Mouse (Mus musculus) kidney, embryonic 15.5 days (tissue): ENCODE measurements at regions not wholly inside any gene's neighbourhood (a gene's known extent, or its start where the extent isn't known, plus 50 kb on each side); places are given as distances from the start of the nearest gene placed in this dataset.

Experiments
- ATAC-seq: fragments of 200-750 bp; cut with Nextera tagmentation; replicated peaks from 2 replicates; pipeline ENCODE4 v1.8.0; 2017; ENCODE audit warnings: moderate TSS enrichment; ENCODE audit not compliant: low FRiP score
- H3K27ac ChIP-seq: fragments of 300-500 bp; sonication (generic); 2 replicates; pipeline ENCODE4 v1.5.1; 2015; ENCODE audit warnings: mild to moderate bottlenecking, inconsistent platforms
- H3K27me3 ChIP-seq: fragments of 300-500 bp; sonication (generic); 2 replicates; pipeline ENCODE4 v1.6.1; 2015; ENCODE audit warnings: inconsistent platforms
- H3K36me3 ChIP-seq: fragments of 300-500 bp; sonication (generic); 2 replicates; pipeline ENCODE4 v1.6.1; 2015; ENCODE audit warnings: inconsistent platforms
- H3K4me1 ChIP-seq: fragments of 300-500 bp; sonication (generic); 2 replicates; pipeline ENCODE4 v1.6.1; 2015; ENCODE audit warnings: inconsistent platforms
- H3K4me2 ChIP-seq: fragments of 300-500 bp; sonication (generic); 2 replicates; pipeline ENCODE4 v1.6.1; 2015; ENCODE audit warnings: moderate library complexity, mild to moderate bottlenecking, inconsistent platforms
- H3K4me3 ChIP-seq: fragments of 300-500 bp; sonication (generic); replicated peaks from 2 replicates; pipeline ENCODE4 v1.5.1; 2015; ENCODE audit warnings: mild to moderate bottlenecking, inconsistent platforms
- H3K9ac ChIP-seq: fragments of 300-500 bp; sonication (generic); 2 replicates; pipeline ENCODE4 v1.6.1; 2015; ENCODE audit warnings: mild to moderate bottlenecking, inconsistent platforms
- H3K9me3 ChIP-seq: fragments of 300-500 bp; sonication (generic); replicated peaks from 2 replicates; pipeline ENCODE4 v1.6.1; 2016; ENCODE audit warnings: inconsistent platforms
- WGBS: fragments of 180-500 bp; shearing (Covaris S2); methylation state at CpG from one replicate; pipeline ENCODE4 v1.1.7; 2015; ENCODE audit warnings: mixed read lengths; 5-methylcytosine and 5-hydroxymethylcytosine counted together

GRCm38 (mm10) chr6:84376666-84377065, 217.0 kb downstream of the Cyp26b1 start:
- Histone ChIP-seq H3K9ac (no peak overlapping the region), H3K27me3 (peaks cover 76% of the 10 kb centered on the region), H3K36me3 (no peaks in the 10 kb centered on the region), H3K4me1 (no peaks in the 10 kb centered on the region), H3K4me2 (no peak overlapping the region), H3K4me3 (no peak overlapping the region), H3K9me3 (no peaks in the 10 kb centered on the region), H3K27ac (no peak overlapping the region)
- WGBS = 77% methylated on average over 11 of the region's 11 CpGs
- no peak for ATAC-seq

GRCm38 (mm10) chr6:84375498-84375897, 218.2 kb downstream of the Cyp26b1 start:
- Histone ChIP-seq H3K4me2 (no peak overlapping the region), H3K27ac (no peak overlapping the region), H3K4me3 (no peak overlapping the region), H3K9ac (no peak overlapping the region), H3K9me3 (no peaks in the 10 kb centered on the region), H3K4me1 (no peaks in the 10 kb centered on the region), H3K27me3 (peaks cover 73% of the 10 kb centered on the region), H3K36me3 (no peaks in the 10 kb centered on the region)
- WGBS = 11% methylated on average over 8 of the region's 8 CpGs
- 0 out of 2 replicates have a peak, but pooled peaks have one; percentile 40 for ATAC-seq

GRCm38 (mm10) chr6:84366365-84366764, 227.3 kb downstream of the Cyp26b1 start:
- H3K27me3 ChIP-seq = peaks cover 10% of the 10 kb centered on the region
- ATAC-seq = no peak
- 44% methylated on average over 6 of the region's 6 CpGs for WGBS
- H3K4me2 ChIP-seq = no peak overlapping the region
- H3K4me1 ChIP-seq = no peaks in the 10 kb centered on the region
- no peak overlapping the region for H3K9ac ChIP-seq
- no peaks in the 10 kb centered on the region for H3K9me3 ChIP-seq
- H3K27ac ChIP-seq = no peak overlapping the region
- no peaks in the 10 kb centered on the region for H3K36me3 ChIP-seq
- H3K4me3 ChIP-seq = no peak overlapping the region

GRCm38 (mm10) chr6:84365914-84366313, 227.8 kb downstream of the Cyp26b1 start:
- H3K4me3 ChIP-seq = no peak overlapping the region
- WGBS = 74% methylated on average over 4 of the region's 4 CpGs
- ATAC-seq = no peak
- H3K27me3 ChIP-seq = peaks cover 5% of the 10 kb centered on the region
- H3K4me1 ChIP-seq = no peaks in the 10 kb centered on the region
- H3K27ac ChIP-seq = no peak overlapping the region
- H3K4me2 ChIP-seq = no peak overlapping the region
- H3K9ac ChIP-seq = no peak overlapping the region
- H3K36me3 ChIP-seq = no peaks in the 10 kb centered on the region
- no peaks in the 10 kb centered on the region for H3K9me3 ChIP-seq

GRCm38 (mm10) chr6:84364964-84365363, 228.7 kb downstream of the Cyp26b1 start:
- no peak overlapping the region for H3K4me2 ChIP-seq
- H3K4me3 ChIP-seq = no peak overlapping the region
- no peak for ATAC-seq
- WGBS = 8% methylated on average over 2 of the region's 2 CpGs
- H3K27me3 ChIP-seq = peaks cover 3% of the 10 kb centered on the region
- H3K4me1 ChIP-seq = no peaks in the 10 kb centered on the region
- no peak overlapping the region for H3K27ac ChIP-seq
- no peaks in the 10 kb centered on the region for H3K9me3 ChIP-seq
- no peaks in the 10 kb centered on the region for H3K36me3 ChIP-seq
- H3K9ac ChIP-seq = no peak overlapping the region

- Histone ChIP-seq H3K27me3 (peaks cover 6% of the 10 kb centered on the region), H3K9me3 (no peaks in the 10 kb centered on the region), H3K36me3 (no peaks in the 10 kb centered on the region), H3K4me2 (no peak overlapping the region), H3K4me3 (no peak overlapping the region), H3K4me1 (no peaks in the 10 kb centered on the region), H3K9ac (no peak overlapping the region), H3K27ac (no peak overlapping the region)
- ATAC-seq = no peak
- WGBS = 80% methylated on average over 1 of the region's 1 CpGs
Observed at GRCm38 (mm10) chr6:84362331-84362730, 231.4 kb downstream of the Cyp26b1 start.

- Histone ChIP-seq H3K27ac (no peak overlapping the region), H3K36me3 (no peaks in the 10 kb centered on the region), H3K9ac (no peak overlapping the region), H3K4me2 (no peak overlapping the region), H3K4me3 (no peak overlapping the region), H3K9me3 (no peaks in the 10 kb centered on the region), H3K4me1 (no peaks in the 10 kb centered on the region), H3K27me3 (peaks cover 6% of the 10 kb centered on the region; the same call in 1 of the 2 replicates)
- WGBS = 78% methylated on average over 10 of the region's 10 CpGs
- ATAC-seq = no peak
Observed at GRCm38 (mm10) chr6:84357911-84358310, 235.8 kb downstream of the Cyp26b1 start.

- 89% methylated on average over 6 of the region's 6 CpGs for WGBS
- Histone ChIP-seq H3K4me1 (no peaks in the 10 kb centered on the region), H3K27me3 (peaks cover 3% of the 10 kb centered on the region; the same call in 1 of the 2 replicates), H3K27ac (no peak overlapping the region), H3K9ac (no peak overlapping the region), H3K36me3 (no peaks in the 10 kb centered on the region), H3K9me3 (no peaks in the 10 kb centered on the region), H3K4me2 (no peak overlapping the region), H3K4me3 (no peak overlapping the region)
- ATAC-seq = no peak
Observed at GRCm38 (mm10) chr6:84353425-84354220, 240.1 kb downstream of the Cyp26b1 start.

GRCm38 (mm10) chr6:84344936-84345335, 248.8 kb downstream of the Cyp26b1 start:
- H3K4me2 ChIP-seq = no peak overlapping the region
- 91% methylated on average over 12 of the region's 12 CpGs for WGBS
- no peak overlapping the region for H3K4me3 ChIP-seq
- no peaks in the 10 kb centered on the region for H3K36me3 ChIP-seq
- no peak for ATAC-seq
- no peak overlapping the region for H3K9ac ChIP-seq
- H3K27ac ChIP-seq = no peak overlapping the region
- no peaks in the 10 kb centered on the region for H3K4me1 ChIP-seq
- H3K9me3 ChIP-seq = no peaks in the 10 kb centered on the region
- peaks cover 9% of the 10 kb centered on the region; the same call in 1 of the 2 replicates for H3K27me3 ChIP-seq

GRCm38 (mm10) chr6:84333666-84334179, 260.0 kb downstream of the Cyp26b1 start:
- H3K4me2 ChIP-seq = no peak overlapping the region
- no peak overlapping the region for H3K27ac ChIP-seq
- ATAC-seq = no peak
- no peak overlapping the region for H3K9ac ChIP-seq
- no peaks in the 10 kb centered on the region for H3K4me1 ChIP-seq
- H3K9me3 ChIP-seq = no peaks in the 10 kb centered on the region
- no peaks in the 10 kb centered on the region for H3K36me3 ChIP-seq
- H3K27me3 ChIP-seq = peaks cover 9% of the 10 kb centered on the region
- no peak overlapping the region for H3K4me3 ChIP-seq
- 90% methylated on average over 10 of the region's 10 CpGs for WGBS

GRCm38 (mm10) chr6:84329106-84329505, 264.6 kb downstream of the Cyp26b1 start:
- Histone ChIP-seq H3K9me3 (no peaks in the 10 kb centered on the region), H3K4me2 (no peak overlapping the region), H3K36me3 (no peaks in the 10 kb centered on the region), H3K27ac (no peak overlapping the region), H3K4me1 (no peaks in the 10 kb centered on the region), H3K27me3 (peaks cover 20% of the 10 kb centered on the region), H3K4me3 (no peak overlapping the region), H3K9ac (no peak overlapping the region)
- ATAC-seq = no peak
- WGBS = 58% methylated on average over 7 of the region's 7 CpGs

GRCm38 (mm10) chr6:84328030-84328390, 265.7 kb downstream of the Cyp26b1 start:
- H3K4me3 ChIP-seq = no peak overlapping the region
- no peaks in the 10 kb centered on the region for H3K36me3 ChIP-seq
- no peaks in the 10 kb centered on the region for H3K4me1 ChIP-seq
- H3K9ac ChIP-seq = no peak overlapping the region
- WGBS = 53% methylated on average over 3 of the region's 3 CpGs
- H3K9me3 ChIP-seq = no peaks in the 10 kb centered on the region
- H3K27ac ChIP-seq = no peak overlapping the region
- H3K27me3 ChIP-seq = peaks cover 20% of the 10 kb centered on the region
- ATAC-seq = no peak
- no peak overlapping the region for H3K4me2 ChIP-seq
